Mouse (Mus musculus) liver, embryonic 12.5 days (tissue): Measurements from ENCODE around the gene Slc16a14. TPM values are rescaled to one million over a fixed set of nuclear protein-coding genes. Genes with fewer than 3 reads are reported as not detected.

Source experiments
- ATAC-seq: fragments of 200-750 bp; cut with Nextera tagmentation; 2 replicates; pipeline ENCODE4 v1.8.0; 2017; ENCODE audit warnings: moderate number of reproducible peaks, mild to moderate bottlenecking, moderate library complexity
- H3K27ac ChIP-seq: fragments of 300-500 bp; sonication (generic); 2 replicates; pipeline ENCODE4 v1.5.1; 2016; ENCODE audit warnings: mild to moderate bottlenecking
- H3K27me3 ChIP-seq: fragments of 300-500 bp; sonication (generic); replicated peaks from 2 replicates; pipeline ENCODE4 v1.6.1; 2016; ENCODE audit warnings: mild to moderate bottlenecking, moderate library complexity
- H3K36me3 ChIP-seq: fragments of 300-500 bp; sonication (generic); 2 replicates; pipeline ENCODE4 v1.6.1; 2016; ENCODE audit warnings: mild to moderate bottlenecking, moderate library complexity
- H3K4me1 ChIP-seq: fragments of 300-500 bp; sonication (generic); 2 replicates; pipeline ENCODE4 v1.6.1; 2016
- H3K4me2 ChIP-seq: fragments of 300-500 bp; sonication (generic); 2 replicates; pipeline ENCODE4 v1.6.1; 2016; ENCODE audit warnings: mild to moderate bottlenecking, moderate library complexity
- H3K4me3 ChIP-seq: fragments of 300-500 bp; sonication (generic); 2 replicates; pipeline ENCODE4 v1.5.1; 2016; ENCODE audit warnings: mild to moderate bottlenecking, moderate library complexity
- H3K9ac ChIP-seq: fragments of 300-500 bp; sonication (generic); 2 replicates; pipeline ENCODE4 v1.6.1; 2016; ENCODE audit warnings: mild to moderate bottlenecking, moderate library complexity
- H3K9me3 ChIP-seq: fragments of 300-500 bp; sonication (generic); replicated peaks from 2 replicates; pipeline ENCODE4 v1.6.1; 2016; ENCODE audit warnings: mild to moderate bottlenecking, moderate library complexity
- WGBS: fragments of 180-500 bp; shearing (Covaris S2); methylation state at CpG from one replicate; pipeline ENCODE4 v1.1.7; 2016; ENCODE audit not compliant: insufficient replicate concordance; 5-methylcytosine and 5-hydroxymethylcytosine counted together
- polyA plus RNA-seq: library from polyadenylated mRNA; unstranded; fragments of >200 nt; fragmentation: Nextera tagmentation; extraction: Ambion mirVana; gene quantifications from 2 replicates; pipeline ENCODE4 v1.2.1, GENCODE M21; 2016

Gene Slc16a14
- polyA plus RNA-seq, 1 experiment from 2014 or later = 0.05 TPM

- no peaks in the 10 kb centered on the region for H3K9me3 ChIP-seq
- no peak overlapping the region for H3K9ac ChIP-seq
- ATAC-seq = peak; percentile 79
- 57% methylated on average over 10 of the region's 10 CpGs for WGBS
- H3K4me3 ChIP-seq = no peak overlapping the region
- H3K27me3 ChIP-seq = no peaks in the 10 kb centered on the region
- no peaks in the 10 kb centered on the region for H3K36me3 ChIP-seq
- peak overlapping the region; percentile 32; the same call in 1 of the 2 replicates for H3K27ac ChIP-seq
- 0 out of 2 replicates have a peak overlapping the region, but pooled peaks have one; percentile 21 for H3K4me2 ChIP-seq
- peaks cover 18% of the 10 kb centered on the region for H3K4me1 ChIP-seq
These were observed 74.3 kb downstream of the Slc16a14 start for GRCm38 (mm10) chr1:84860360-84861254.

GRCm38 (mm10) chr1:84859597-84859996 is 75.3 kb downstream of the Slc16a14 start:
- Histone ChIP-seq H3K27me3 (no peaks in the 10 kb centered on the region), H3K27ac (no peak overlapping the region), H3K4me3 (no peak overlapping the region), H3K9ac (no peak overlapping the region), H3K36me3 (no peaks in the 10 kb centered on the region), H3K4me2 (no peak overlapping the region), H3K9me3 (no peaks in the 10 kb centered on the region), H3K4me1 (peaks cover 22% of the 10 kb centered on the region)
- 80% methylated on average over 6 of the region's 6 CpGs for WGBS
- no peak for ATAC-seq

Other genes starting within 250 kb of the Slc16a14 start
- gene Dner, start 238.9 kb downstream of the Slc16a14 start, polyA plus RNA-seq = 0.06 and 0.08 TPM in 2 replicates
- 8.5 and 9.8 TPM in 2 replicates for gene Fbxo36, start 95.3 kb downstream of the Slc16a14 start, polyA plus RNA-seq
- gene Trip12, start 94.6 kb downstream of the Slc16a14 start, polyA plus RNA-seq = 53.6 and 57.9 TPM in 2 replicates
- not detected in 2 replicates for gene Gm10553, start 165.0 kb upstream of the Slc16a14 start, polyA plus RNA-seq
- gene A530032D15Rik, start 174.7 kb upstream of the Slc16a14 start, polyA plus RNA-seq = 0.10 and 0.19 TPM in 2 replicates